Mouse (Mus musculus) megakaryocyte-erythroid progenitor cell, adult 5-6 weeks (primary cell): ENCODE measurements around the gene Tbc1d16. TPM values are rescaled to one million over a fixed set of nuclear protein-coding genes. Genes with fewer than 3 reads are reported as not detected.

Experiments
- ATAC-seq: replicated peaks from 2 replicates; pipeline ENCODE4 v1.8.0; 2016; ENCODE audit warnings: mild to moderate bottlenecking, inconsistent platforms; ENCODE audit not compliant: severe bottlenecking, poor library complexity, low FRiP score, low TSS enrichment
- total RNA-seq, 2 experiments: library from RNA; stranded (forward) in 1 of 2; stranded (reverse) in 1 of 2; fragments of 200-1000, 215-1000 nt in 1 of 2; fragments of >200 nt in 1 of 2; fragmentation: Nextera tagmentation in 1 of 2; gene quantifications; 2 replicates each; pipeline ENCODE4 v1.2.3; 2014 to 2017

Tbc1d16 gene
- total RNA-seq, 2 experiments from 2014 or later = 0.61 to 1.2 TPM

DNA sequence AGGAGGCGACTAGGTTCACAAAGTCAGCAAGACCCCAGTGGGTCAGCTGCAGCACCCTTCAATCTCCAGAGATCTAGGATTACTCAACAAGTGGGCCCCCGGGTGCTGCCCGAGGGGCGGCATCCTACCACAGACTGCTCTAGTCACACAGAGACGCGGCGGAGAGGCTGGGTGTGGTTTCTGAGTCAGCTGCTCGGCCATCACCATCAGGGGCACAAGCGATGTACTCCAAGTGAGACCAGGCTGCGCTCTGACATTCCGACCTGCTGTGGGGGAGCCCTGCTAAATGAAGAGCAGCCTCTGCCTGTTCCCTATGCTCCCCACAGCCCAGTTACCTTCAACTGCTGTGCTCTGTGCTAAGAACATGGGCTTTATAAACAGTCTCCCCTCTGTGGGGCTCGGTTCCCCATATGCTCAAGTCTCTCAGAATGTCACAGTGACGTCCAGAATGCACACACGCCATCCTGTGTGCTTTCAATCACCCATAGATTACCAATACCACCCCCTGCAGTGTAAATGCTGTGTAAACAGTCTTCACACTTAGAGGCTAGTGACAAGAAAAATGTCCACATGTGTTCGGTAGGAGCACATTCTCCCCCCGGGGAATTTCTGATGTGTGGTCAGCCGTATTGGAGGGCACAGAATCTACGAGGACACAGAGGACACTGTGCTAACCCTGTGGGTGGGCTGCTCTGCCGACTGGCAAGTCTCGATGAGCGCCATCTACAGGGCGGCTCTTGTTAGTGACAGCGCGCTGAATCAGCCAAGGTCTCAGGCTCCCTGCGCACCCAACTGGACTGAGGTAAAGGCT, 41.1 kb downstream of the Tbc1d16 start:
- ATAC-seq = peak; percentile 56

DNA sequence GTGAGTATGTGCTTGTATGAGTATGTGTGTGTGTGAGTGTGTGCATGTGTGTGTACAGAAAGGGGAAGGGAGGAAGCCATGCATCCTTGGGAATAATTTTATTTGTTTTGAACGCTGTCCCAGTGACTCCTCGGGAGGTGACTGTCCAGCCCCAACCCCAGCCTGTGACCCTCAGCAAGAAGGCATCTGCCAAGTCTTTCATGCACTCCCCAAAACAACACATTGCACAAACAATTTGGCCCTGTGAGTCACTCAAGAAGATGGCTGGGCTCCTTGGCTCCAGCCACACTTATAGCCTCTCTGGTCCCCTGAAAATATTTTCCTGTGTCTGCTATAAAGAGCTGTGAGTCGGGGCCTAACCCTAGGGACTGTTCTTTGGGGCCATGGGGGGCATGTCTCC, 41.9 kb downstream of the Tbc1d16 start:
- no peak for ATAC-seq

DNA sequence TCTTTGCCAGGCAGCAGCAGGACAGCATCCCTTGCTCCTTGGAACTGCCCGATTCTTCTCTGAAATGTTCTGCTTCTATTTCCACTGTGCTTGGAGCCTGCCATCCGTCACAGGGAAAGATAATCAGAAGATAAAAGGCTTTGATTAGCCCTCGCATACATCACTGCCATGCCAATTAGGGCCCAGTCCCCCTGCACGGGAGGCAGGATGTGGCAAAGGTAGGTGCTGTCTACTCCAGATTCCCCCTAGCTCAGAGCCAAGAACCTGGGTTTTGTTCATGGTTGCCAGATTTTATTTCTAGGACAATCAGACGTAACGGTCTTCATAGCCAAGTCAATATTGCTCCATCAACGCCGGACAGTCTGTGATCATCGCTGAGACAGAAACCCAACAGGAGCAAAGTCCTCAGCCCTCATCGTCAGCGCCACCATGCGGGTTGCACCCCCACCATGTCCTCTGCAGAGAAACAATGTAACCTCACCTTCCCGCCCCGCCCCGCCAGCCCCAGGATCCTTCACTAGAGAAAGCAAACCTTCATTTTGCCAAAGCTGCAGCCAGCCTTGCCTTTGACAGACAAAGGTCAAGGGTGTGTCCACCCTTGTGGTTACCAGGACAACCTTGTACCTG, 44.5 kb downstream of the Tbc1d16 start:
- no peak for ATAC-seq

DNA sequence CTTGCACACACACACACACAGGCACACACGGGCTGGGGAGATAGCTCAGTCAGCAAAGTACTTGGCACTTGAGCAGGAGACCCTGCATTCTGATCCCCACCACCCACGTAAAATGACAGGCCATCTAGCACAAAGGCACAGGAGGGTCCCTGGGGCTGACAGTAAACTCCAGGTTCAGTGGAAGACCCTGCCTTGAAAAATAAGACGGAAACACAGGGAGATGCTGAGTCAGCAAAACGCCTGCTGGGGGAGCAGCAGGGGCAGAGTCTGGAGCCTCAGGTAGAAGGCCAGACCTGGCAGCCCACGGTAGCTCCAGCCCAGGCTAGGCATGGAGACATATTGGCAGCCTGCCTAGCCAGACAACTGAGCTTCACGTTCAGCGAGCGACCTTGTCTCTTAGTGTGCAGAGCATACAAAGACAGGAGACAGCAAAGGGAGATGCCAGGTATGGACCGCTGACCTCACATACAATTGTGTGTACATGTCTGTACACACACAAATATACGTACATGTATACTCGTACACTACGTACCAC, 46.4 kb downstream of the Tbc1d16 start:
- ATAC-seq = no peak

DNA sequence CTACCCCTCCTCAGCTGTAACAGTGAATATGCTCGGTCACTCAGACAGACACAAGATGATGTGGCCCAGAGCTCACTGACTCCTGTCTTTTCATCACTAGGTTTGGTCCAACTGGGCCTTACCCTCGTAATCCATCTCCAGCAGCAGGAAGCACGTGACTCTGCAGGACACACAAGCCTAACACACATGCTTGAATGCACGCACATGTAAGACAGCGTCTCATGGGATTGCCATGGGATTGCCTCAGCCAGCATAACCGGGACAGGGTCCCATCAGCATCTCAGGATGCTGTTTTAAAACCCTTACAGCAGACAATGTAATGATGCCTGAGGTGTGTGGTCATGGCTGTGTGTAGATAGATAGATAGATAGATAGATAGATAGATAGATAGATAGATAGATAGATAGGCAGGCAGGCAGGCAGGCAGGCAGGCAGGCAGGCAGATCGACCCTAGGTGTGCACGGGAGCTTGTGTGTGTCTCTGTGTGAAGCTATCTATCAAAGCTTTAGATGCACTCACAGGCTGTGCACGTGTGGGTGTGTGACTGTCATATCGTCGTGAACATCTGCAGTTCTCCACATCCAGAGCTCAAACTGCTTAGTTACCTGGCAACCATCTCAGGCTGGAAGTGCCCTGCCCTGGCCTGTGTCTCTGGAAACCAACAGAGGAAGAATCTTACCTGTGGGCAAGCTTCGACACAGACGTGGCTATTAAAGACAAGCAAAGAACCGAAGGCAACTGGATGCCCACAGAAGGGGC, 47.3 kb downstream of the Tbc1d16 start:
- ATAC-seq = no peak

DNA sequence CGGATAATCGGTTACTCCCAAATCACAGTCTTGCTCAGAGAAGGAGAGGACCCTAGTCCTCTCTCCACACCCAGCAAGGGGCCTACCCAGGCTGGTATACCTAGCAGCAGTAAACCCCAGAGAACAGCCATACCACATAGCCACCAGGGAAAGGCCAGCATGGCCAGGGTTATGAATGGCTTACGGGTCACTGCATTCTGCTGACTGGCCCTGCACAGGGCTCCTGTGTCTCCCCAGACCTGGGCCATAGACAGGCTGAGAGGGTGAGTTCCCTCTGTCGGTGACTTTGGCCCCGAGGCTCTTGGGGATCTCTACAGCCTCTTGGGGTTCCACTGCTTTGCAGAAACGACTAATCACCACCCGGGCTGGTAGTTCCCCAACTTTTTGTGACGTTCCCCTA, 50.0 kb downstream of the Tbc1d16 start:
- ATAC-seq = no peak

DNA sequence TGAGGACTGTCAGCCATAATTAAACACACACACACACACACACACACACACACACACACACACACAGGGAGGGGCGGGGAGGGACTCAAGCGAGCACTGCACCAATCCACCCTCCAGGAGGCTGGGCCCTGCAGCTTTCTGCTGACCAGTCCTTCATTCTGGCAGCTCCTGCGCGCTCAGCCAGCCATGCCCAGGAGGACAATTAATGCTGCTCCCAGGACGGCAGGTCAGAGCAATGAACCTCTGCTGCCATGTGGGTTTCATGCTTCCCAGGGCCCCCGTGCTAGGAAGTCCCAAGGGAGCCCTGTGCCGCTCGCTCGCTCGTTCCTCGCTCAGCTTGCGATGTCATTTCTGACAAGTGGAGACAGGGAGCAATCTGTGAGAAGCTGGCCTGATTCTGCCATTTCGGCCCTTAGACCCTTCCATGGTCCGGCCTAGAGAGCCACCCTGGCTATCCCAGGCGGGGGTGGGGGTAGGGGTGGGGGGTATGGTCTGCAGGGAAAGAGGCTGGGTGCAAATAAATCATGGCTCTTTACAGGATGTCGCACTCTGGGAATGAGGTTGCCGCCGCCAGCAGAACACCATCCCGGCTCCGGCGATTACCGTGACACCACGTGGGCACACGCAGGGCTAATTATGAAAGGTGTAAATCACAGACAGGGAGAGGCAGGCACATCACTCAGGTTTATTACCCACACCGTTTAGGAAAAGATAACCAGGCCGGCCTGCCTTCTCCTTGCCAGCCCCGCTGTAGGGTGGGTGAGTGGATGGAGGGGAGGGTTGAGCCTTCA, 51.7 kb downstream of the Tbc1d16 start:
- ATAC-seq = no peak

DNA sequence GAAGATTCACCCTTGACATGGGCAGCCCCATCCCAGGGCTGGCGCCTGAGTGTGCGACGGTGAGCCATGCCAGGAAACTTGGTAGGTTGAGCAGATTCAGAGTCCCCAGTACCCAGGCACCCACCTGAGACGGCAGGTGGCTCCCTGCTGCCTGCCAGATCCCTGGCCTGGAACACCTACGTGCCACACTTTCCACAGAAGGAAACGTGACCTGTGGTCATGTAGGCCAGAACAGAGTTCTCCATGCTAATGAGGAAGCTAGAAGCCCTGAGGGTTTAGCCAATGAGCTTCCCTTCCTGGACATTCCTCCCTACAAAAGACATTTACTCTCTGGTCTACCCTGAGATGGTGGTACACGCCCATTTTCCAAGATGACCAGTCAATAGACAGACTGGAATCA, 56.7 kb downstream of the Tbc1d16 start:
- no peak for ATAC-seq

DNA sequence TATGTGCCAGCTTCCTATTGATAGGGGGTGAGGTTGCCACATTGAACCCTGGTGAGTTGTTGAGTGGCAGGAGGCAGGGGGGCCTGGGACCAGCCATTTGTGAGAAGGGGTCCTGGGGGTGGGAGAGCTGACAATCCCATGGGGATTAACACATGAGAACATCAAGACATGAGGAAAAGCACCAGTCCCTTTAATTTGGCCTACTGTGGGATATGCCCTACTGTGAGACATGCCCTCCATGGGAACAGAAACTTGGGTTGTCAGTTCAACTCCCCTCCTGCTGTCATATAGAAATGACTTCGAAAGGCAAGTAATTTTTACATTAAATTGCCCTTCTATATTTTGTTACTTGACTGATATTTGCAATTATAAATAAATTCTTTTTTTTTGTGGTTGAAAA, 59.4 kb downstream of the Tbc1d16 start:
- no peak for ATAC-seq

DNA sequence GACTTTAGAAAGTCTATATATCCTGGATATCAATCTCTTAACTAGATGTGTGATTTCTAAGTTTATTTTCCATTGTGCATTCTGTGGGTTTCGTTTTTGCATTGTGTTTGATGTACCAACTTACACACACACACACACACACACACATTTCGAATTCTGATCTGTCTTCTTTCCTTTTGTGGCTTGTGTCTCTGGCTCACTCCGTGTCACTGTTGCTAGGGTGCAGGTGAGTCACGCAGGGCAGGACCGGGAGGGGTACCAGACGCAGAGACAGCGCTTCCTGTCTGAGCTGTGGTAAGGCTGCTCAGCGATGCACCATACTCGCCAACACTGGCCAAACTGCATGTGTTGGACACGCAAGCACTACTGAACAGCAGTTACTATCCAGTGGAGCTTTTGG, 62.3 kb downstream of the Tbc1d16 start:
- ATAC-seq = no peak

DNA sequence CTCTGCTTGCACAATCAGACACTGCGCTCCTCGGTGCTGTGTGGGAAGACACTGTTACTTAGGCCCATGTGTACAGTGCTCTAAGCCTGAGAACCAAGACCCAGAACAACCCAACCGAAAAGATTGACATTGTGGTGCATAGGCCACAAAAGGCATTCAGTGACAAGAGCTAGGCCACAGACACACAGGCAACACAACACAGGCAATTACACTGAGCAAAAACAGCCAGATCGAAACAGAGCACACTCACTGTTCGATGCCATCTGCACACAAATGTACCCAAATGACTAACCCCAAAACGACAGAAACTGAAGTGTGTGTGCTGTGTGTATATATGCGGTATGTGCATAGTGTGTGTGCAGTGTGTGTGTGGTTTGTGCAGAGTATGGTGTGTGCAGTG, 63.9 kb downstream of the Tbc1d16 start:
- no peak for ATAC-seq

DNA sequence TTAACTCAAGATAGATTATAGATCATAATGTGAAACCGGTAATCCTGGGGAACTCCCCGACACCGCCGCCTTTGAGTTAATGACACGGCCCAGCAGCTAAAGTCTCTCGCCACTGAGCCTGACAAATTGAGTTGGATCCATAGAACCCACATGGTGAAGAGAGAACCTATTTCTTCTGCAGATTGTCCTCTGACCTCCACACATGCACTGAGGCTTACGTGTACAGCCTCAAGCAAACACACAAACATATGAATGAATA, 64.6 kb downstream of the Tbc1d16 start:
- no peak for ATAC-seq

DNA sequence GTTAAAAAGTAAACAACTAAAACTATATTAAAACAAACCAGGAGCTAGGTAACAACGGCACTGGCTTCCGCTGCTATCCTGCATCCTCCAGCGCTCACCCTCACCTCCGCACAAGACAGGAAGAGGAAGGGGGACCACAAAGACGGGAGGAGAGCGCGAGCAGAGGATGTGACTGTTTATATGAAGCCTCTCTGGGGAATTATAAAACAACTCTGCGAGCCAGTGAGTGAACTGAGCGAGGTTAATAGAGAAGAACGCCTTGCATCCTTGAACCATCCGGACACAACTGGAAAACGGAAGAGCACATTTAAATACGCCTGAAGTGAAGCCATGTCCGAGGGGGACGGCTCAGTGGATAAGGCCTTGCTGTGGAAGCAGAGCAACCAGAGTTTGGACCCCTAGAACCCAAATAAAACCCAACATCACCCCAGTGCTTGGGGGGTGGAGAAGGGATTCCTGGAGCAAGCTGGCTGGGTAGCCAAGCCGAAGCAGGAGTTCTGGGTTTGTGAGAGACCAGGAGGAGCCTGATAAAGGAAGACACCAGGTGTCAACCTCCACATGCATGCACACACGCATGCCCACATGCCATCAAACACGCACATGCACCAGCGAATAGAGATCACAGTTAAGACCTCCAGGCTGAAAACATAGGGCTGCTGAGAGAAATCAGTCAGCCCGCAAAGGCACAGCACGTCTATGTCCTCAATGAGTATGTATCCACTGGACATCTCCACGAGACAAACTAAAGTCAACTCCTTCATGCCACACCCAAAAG, 65.2 kb downstream of the Tbc1d16 start:
- no peak for ATAC-seq

DNA sequence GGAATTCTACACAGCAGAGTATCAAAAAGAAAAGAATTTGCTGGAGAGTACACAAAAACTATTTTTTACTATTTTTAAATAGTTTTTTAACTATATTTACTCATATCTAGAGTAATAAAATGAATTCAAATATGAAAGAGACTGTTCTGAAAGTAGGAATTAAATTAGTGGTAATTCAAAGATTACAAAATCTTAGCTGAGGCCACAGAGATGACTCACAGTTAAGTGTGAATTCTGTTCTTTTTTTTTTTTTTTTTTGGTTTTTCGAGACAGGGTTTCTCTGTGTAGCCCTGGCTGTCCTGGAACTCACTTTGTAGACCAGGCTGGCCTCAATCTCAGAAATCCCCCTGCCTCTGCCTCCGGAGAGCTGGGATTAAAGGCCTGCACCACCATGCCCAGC, 66.6 kb downstream of the Tbc1d16 start:
- ATAC-seq = no peak

DNA sequence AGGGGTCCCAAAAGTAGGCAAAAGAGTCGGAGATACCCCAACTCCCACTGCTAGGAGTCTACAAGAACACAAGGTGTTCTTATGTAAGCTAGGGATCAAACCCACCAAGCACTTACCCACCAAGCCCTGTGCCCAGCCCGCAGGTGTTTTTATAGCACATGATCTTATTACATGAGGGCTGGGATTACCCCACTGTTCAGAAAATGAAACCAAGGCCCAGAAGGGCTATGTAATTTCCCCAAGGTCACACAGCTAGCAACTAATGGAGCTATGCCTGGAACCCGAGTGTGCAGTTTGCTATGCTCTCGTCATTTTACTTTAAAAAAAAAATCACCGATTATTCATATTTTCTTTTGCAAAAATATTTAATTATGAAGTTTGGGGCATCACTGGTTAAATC, 68.2 kb downstream of the Tbc1d16 start:
- no peak for ATAC-seq

DNA sequence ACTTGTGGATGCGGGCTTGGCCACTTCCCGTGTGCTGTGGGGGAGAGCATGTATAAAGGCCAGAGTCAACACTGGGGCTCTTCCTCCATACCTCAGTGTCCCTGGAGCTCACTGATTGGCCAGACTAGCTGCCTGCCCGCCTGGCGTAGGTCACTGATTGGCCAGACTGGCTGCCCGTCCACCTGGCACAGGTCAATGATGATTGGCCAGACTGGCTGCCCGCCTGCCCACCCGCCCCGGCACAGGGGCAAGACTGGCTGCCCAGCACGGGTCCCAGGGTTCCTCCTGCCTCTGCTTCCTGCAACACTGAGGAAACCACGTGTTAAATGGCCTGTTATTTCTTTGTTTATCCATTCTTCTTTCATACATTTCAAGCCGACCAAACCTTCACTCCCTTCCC, 68.8 kb downstream of the Tbc1d16 start:
- no peak for ATAC-seq

DNA sequence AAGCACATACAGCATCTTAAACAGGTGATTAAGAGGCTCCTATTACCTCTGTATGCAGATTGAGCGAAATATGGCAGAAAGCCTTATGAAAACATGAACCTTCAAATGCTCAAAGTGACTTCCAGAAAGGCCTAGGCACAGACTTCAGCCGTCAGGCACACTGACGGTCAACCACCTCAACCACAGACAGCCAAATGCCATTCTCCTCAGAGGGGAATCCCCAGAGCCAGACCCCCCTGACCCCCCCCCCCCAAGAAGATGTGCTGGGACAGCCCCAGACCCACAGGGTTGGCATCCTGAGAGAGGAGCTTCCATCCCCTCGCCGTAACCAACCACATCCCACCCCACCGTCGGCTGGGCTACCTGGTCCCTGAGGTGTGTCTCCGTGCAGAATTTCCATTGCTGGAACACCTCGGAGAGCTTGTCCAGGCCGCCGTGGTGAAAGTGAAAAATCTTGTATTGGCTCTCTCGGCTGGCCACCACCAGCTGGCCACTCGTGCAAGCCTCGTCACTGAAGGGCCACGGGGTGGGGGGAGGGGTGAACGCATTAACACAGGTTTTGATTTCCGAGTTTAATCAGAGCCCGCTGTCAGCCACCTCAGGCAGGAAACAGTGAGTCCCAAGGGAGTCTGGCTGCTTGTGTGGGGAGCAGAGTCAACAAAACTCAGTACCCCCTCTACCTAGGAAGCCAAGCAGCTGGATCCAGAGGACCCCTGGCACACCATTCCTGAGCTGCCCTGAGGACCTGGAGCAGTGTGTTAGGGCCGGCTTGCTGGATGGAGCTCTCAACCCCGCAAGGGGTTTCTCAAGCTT, 70.7 kb downstream of the Tbc1d16 start:
- no peak for ATAC-seq

DNA sequence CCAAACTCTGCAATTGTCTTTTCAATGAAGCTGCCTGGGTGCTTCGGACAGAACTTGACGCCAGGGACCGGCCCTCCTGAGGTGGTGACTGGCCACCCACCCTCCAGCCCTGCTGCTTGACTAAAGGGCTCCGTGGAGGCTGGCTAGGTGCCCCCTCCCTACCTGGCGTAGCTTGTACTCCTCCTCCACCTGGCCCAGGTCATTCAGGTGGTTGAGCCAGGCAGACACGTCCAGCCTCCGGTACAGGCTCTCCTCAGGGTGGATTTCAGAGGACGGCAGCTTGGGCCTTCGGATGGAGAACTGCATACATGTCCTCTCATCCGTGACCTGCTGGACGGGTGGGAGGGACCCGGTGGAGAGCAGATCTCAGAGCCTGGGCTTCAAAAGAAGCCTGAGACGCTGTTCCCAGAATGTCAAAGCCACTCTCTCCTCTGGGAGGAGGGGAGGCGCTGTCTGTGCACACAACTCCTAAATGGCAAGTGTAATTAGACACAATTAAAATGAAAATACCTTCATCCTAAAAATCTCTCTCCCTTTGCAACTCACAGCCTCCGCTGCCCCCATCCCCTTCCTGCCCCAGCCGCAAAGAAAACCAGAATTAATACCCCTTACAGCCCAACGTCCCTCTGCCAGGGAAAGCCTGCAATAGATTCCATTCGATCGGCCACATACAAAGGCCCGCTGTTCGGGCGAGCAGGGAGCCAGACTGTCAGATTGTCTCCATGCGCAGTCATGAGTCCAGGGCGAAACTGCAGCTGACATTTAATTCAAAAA, 71.6 kb downstream of the Tbc1d16 start:
- ATAC-seq = no peak
